Mouse (Mus musculus) kidney, adult 2 months (tissue): Measurements from ENCODE around the gene Gm20431. TPM values are rescaled to one million over a fixed set of nuclear protein-coding genes. Genes with fewer than 3 reads are reported as not detected.

Source experiments
- DNase-seq: peaks from one replicate; pipeline ENCODE4 v3.0.0; 2021
- H3K27ac ChIP-seq: fragments of 200-500 bp; 2 replicates; pipeline ENCODE4 v1.5.1; 2012; ENCODE audit warnings: low read depth, low read length, control low read depth, inconsistent platforms; ENCODE audit not compliant: insufficient read depth
- H3K27me3 ChIP-seq: fragments of 200-500 bp; replicated peaks from 2 replicates; pipeline ENCODE4 v1.6.1; 2012; ENCODE audit warnings: mild to moderate bottlenecking, moderate library complexity, low read length, inconsistent platforms; ENCODE audit not compliant: control insufficient read depth, insufficient read depth
- H3K36me3 ChIP-seq: fragments of 200-500 bp; 2 replicates; pipeline ENCODE4 v1.6.1; 2012; ENCODE audit warnings: mild to moderate bottlenecking, moderate library complexity, low read length, inconsistent platforms; ENCODE audit not compliant: control insufficient read depth, insufficient read depth
- H3K4me1 ChIP-seq: fragments of 200-500 bp; 2 replicates; pipeline ENCODE4 v1.6.1; 2011; ENCODE audit warnings: low read length; ENCODE audit not compliant: control insufficient read depth, insufficient read depth
- H3K4me3 ChIP-seq: fragments of 200-500 bp; 2 replicates; pipeline ENCODE4 v1.5.1; 2011; ENCODE audit warnings: mild to moderate bottlenecking, low read depth, low read length, control low read depth; ENCODE audit not compliant: insufficient read depth
- CTCF ChIP-seq: fragments of 200-500 bp; conservative IDR thresholded peaks from 2 replicates; pipeline ENCODE4 v1.5.1; 2011; ENCODE audit warnings: low read depth, mild to moderate bottlenecking, control low read depth, low read length, moderate library complexity, mixed read lengths; ENCODE audit not compliant: insufficient read depth, insufficient read length
- POLR2A ChIP-seq: fragments of 200-500 bp; IDR thresholded peaks from one replicate; pipeline ENCODE4 v1.6.1; 2011; ENCODE audit warnings: low read depth, low read length, control low read depth
- WGBS: fragments of 180-500 bp; shearing (Covaris S2); methylation state at CpG from one replicate; pipeline ENCODE4 v1.1.7; 2018; 5-methylcytosine and 5-hydroxymethylcytosine counted together
- polyA plus RNA-seq: library from polyadenylated mRNA; depleted of rRNA; stranded (reverse); fragments of >200 nt; gene quantifications from 2 replicates; pipeline ENCODE4 v1.2.3, GENCODE M21; 2012; rRNA removed

Gm20431 gene
- polyA plus RNA-seq, 1 experiment = 30.7 TPM

GRCm38 (mm10) chr2:167559413-167559812 is 101.9 kb downstream of the Gm20431 start:
- DNase-seq = no peak
- Histone ChIP-seq H3K27ac (no peak overlapping the region), H3K4me1 (no peaks in the 10 kb centered on the region), H3K36me3 (no peaks in the 10 kb centered on the region), H3K27me3 (no peaks in the 10 kb centered on the region), H3K4me3 (no peak overlapping the region)
- WGBS = 28% methylated on average over 27 of the region's 27 CpGs
- TF ChIP-seq CTCF (no peak), POLR2A (no peak)

Other genes starting within 250 kb of the Gm20431 start
- gene Slc9a8, start 239.8 kb downstream of the Gm20431 start, polyA plus RNA-seq = 226 and 357 TPM in 2 replicates
- 97.9 and 98.2 TPM in 2 replicates for gene Rnf114, start 168.9 kb downstream of the Gm20431 start, polyA plus RNA-seq
- gene Spata2, start 168.6 kb downstream of the Gm20431 start, polyA plus RNA-seq = 26.5 and 31.5 TPM in 2 replicates
- 10.4 and 13.2 TPM in 2 replicates for gene Snai1, start 123.3 kb downstream of the Gm20431 start, polyA plus RNA-seq
- 108 and 114 TPM in 2 replicates for gene Ube2v1, start 29.4 kb downstream of the Gm20431 start, polyA plus RNA-seq
- 45.3 and 70.3 TPM in 2 replicates for gene Cebpb, start 27.4 kb upstream of the Gm20431 start, polyA plus RNA-seq
- 288 and 414 TPM in 2 replicates for gene Tmem189, start 28.3 kb upstream of the Gm20431 start, polyA plus RNA-seq